Mouse (Mus musculus): Measurements from ENCODE around the gene Isg15. TPM values are rescaled to one million over a fixed set of nuclear protein-coding genes. Genes with fewer than 3 reads are reported as not detected.

Isg15 gene
- polyA plus RNA-seq, 1 experiment from 2014 or later, result 1.1 TPM

DNA sequence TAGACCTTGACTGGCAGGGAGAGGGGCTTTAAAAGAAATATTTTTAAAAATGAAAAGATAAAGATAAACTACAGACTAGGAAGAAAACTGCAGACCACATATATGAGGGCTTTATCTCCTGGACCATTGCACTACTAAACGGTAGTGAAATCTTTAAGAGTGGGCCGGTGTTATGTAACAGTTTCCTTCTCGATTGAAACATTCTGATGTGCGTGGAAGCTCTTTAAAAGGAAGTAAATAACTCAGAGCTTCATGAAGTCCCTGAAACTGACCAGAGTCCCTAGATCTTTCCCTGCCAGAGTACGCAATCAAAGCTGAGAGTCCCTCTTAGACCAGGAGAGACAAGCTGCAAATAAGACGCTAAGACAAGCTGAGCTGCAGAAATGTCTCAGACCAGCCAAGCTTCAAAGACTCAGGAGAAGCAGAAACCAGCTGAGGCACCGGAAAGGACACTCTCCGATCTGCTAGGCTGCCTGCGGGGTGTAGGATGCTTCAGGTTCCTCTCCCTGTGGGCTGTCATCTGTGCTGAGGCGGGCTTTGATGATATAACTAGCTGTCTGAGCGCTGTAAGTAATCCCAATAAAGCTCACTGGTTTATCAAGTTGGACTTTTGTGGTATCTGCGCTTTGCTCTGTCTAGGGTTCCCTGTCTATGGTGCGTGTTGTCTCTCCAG, 9.5 kb upstream of the Isg15 start:
- no peak overlapping the region for H3K4me3 ChIP-seq (ENCODE audit: low read depth, low read length)
- no peak overlapping the region for H3K9ac ChIP-seq (ENCODE audit: low read length)
- DNase-seq (ENCODE audit: low spot score), result no peak
- ATAC-seq, result no peak
- no peak overlapping the region for H3K27ac ChIP-seq (ENCODE audit: low read depth, low read length)
- H3K4me1 ChIP-seq (ENCODE audit: control insufficient read depth, insufficient read depth, low read length), result peaks cover under 1% of the 10 kb centered on the region; the same call in 1 of the 2 replicates
- 86% methylated on average over 13 of the region's 13 CpGs for WGBS
- no peaks in the 10 kb centered on the region for H3K9me3 ChIP-seq (replicated peaks; ENCODE audit: control insufficient read depth, low read length)
- no peak overlapping the region for H3K4me2 ChIP-seq (ENCODE audit: low read length)
- 0 out of 2 replicates have a peak, but pooled peaks cover 3% of the 10 kb centered on the region for H3K36me3 ChIP-seq (ENCODE audit: control insufficient read depth, insufficient read depth, low read length)
- H3K27me3 ChIP-seq (replicated peaks; ENCODE audit: control insufficient read depth, insufficient read depth, low read length), result no peaks in the 10 kb centered on the region

- DNase-seq (ENCODE audit: low spot score) (no peak), ATAC-seq (no peak)
- Histone ChIP-seq H3K27ac (ENCODE audit: low read depth, low read length) (no peak overlapping the region), H3K27me3 (replicated peaks; ENCODE audit: control insufficient read depth, insufficient read depth, low read length) (no peaks in the 10 kb centered on the region), H3K9me3 (replicated peaks; ENCODE audit: control insufficient read depth, low read length) (no peaks in the 10 kb centered on the region), H3K4me3 (ENCODE audit: low read depth, low read length) (no peak overlapping the region), H3K36me3 (ENCODE audit: control insufficient read depth, insufficient read depth, low read length) (0 out of 2 replicates have a peak, but pooled peaks cover 3% of the 10 kb centered on the region), H3K4me1 (ENCODE audit: control insufficient read depth, insufficient read depth, low read length) (peaks cover 2% of the 10 kb centered on the region; the same call in 1 of the 2 replicates), H3K9ac (ENCODE audit: low read length) (no peak overlapping the region), H3K4me2 (ENCODE audit: low read length) (no peak overlapping the region)
- 93% methylated on average over 4 of the region's 4 CpGs for WGBS
Measured at GRCm38 (mm10) chr4:156208872-156209271, 8.3 kb upstream of the Isg15 start.

- ATAC-seq (peak; percentile 40), DNase-seq (ENCODE audit: low spot score) (peak; percentile 49)
- no peaks in the 10 kb centered on the region for H3K27me3 ChIP-seq (replicated peaks; ENCODE audit: control insufficient read depth, insufficient read depth, low read length)
- H3K4me1 ChIP-seq (ENCODE audit: control insufficient read depth, insufficient read depth, low read length), result peaks cover 7% of the 10 kb centered on the region
- peak overlapping the region; percentile 96 for H3K4me2 ChIP-seq (ENCODE audit: low read length)
- WGBS, result under 1% methylated on average over 49 of the region's 49 CpGs
- H3K9ac ChIP-seq (ENCODE audit: low read length), result peak overlapping the region; percentile 77
- peak overlapping the region; percentile 39; the same call in 1 of the 2 replicates for H3K27ac ChIP-seq (ENCODE audit: low read depth, low read length)
- peak overlapping the region; percentile 56 for H3K4me3 ChIP-seq (ENCODE audit: low read depth, low read length)
- H3K36me3 ChIP-seq (ENCODE audit: control insufficient read depth, insufficient read depth, low read length), result 0 out of 2 replicates have a peak, but pooled peaks cover 3% of the 10 kb centered on the region
- no peaks in the 10 kb centered on the region for H3K9me3 ChIP-seq (replicated peaks; ENCODE audit: control insufficient read depth, low read length)
Measured at GRCm38 (mm10) chr4:156203413-156204131, 3.0 kb upstream of the Isg15 start.

GRCm38 (mm10) chr4:156203001-156203412, 2.4 kb upstream of the Isg15 start, which contains the start of gene AW011738:
Gene AW011738 (plus strand): TSS chr4:156203304.
- Histone ChIP-seq H3K36me3 (ENCODE audit: control insufficient read depth, insufficient read depth, low read length) (0 out of 2 replicates have a peak, but pooled peaks cover 3% of the 10 kb centered on the region), H3K9ac (ENCODE audit: low read length) (peak within 1 kb of the TSS; percentile 77), H3K9me3 (replicated peaks; ENCODE audit: control insufficient read depth, low read length) (no peaks in the 10 kb centered on the region), H3K27ac (ENCODE audit: low read depth, low read length) (peak within 1 kb of the TSS; percentile 39; the same call in 1 of the 2 replicates), H3K27me3 (replicated peaks; ENCODE audit: control insufficient read depth, insufficient read depth, low read length) (no peaks in the 10 kb centered on the region), H3K4me1 (ENCODE audit: control insufficient read depth, insufficient read depth, low read length) (peaks cover 7% of the 10 kb centered on the region), H3K4me3 (ENCODE audit: low read depth, low read length) (peak within 1 kb of the TSS; percentile 56), H3K4me2 (ENCODE audit: low read length) (peak within 1 kb of the TSS; percentile 96)
- WGBS, result 0% methylated on average over 27 of the region's 39 CpGs
- peak; percentile 86 for ATAC-seq
- DNase-seq (ENCODE audit: low spot score), result peak; percentile 84

DNA sequence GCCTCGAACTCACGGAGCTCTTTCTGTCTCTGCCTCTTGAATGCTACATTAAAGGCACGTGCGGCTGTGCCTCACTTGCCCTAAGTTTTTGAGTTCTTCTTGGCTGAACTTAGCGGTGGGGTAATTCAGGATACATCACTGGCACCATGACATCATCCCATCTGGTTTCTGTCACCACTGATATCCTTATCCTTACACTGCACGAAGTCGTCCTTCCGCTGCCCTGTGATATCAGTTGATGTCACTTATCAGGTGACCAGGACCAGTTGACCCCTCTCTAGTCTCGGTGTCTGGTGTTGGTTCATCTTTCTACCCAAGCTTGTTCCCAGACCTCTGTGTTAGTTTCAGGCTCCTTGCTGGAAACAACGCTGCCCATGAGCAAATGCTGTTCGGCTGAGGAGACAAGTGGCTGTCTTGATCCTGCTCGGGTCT, 1.9 kb upstream of the Isg15 start:
- H3K9me3 ChIP-seq (replicated peaks; ENCODE audit: control insufficient read depth, low read length), result no peaks in the 10 kb centered on the region

DNA sequence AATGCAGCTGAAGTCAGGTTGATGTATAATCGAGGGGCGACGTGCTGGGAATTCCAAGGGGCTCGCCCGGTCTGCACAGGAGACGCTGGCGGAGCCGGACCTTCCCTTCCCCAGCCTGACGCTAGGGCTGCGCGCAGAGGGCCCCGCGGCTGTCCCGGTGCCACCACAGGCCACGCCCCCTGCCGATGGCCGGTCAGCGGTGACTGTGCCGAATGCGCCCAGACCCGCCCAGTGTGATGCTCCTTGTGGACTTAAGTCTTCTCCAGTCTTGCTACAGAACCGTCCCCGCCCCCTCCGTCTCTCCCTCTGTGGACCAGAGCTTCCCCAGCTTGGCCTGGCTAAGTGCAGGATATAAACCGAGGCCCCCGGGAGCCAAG, 2.8 kb downstream of the Isg15 start:
- Histone ChIP-seq H3K4me1 (ENCODE audit: control insufficient read depth, insufficient read depth, low read length) (peaks cover 35% of the 10 kb centered on the region), H3K9ac (ENCODE audit: low read length) (peak overlapping the region; percentile 67), H3K27ac (ENCODE audit: low read depth, low read length) (peak overlapping the region; percentile 94), H3K27me3 (replicated peaks; ENCODE audit: control insufficient read depth, insufficient read depth, low read length) (no peaks in the 10 kb centered on the region), H3K9me3 (replicated peaks; ENCODE audit: control insufficient read depth, low read length) (no peaks in the 10 kb centered on the region), H3K4me2 (ENCODE audit: low read length) (peak overlapping the region; percentile 57), H3K4me3 (ENCODE audit: low read depth, low read length) (peak overlapping the region; percentile 86), H3K36me3 (ENCODE audit: control insufficient read depth, insufficient read depth, low read length) (peaks cover 10% of the 10 kb centered on the region)
- DNase-seq (ENCODE audit: low spot score) (peak; percentile 94), ATAC-seq (peak; percentile 92)
- WGBS, result under 1% methylated on average over 26 of the region's 26 CpGs

More for the DNA sequence above, 1.9 kb upstream of the Isg15 start:
- Histone ChIP-seq H3K36me3 (ENCODE audit: control insufficient read depth, insufficient read depth, low read length) (0 out of 2 replicates have a peak, but pooled peaks cover 3% of the 10 kb centered on the region), H3K9ac (ENCODE audit: low read length) (peak overlapping the region; percentile 77; the same call in 1 of the 2 replicates), H3K4me1 (ENCODE audit: control insufficient read depth, insufficient read depth, low read length) (peaks cover 7% of the 10 kb centered on the region), H3K27me3 (replicated peaks; ENCODE audit: control insufficient read depth, insufficient read depth, low read length) (no peaks in the 10 kb centered on the region), H3K4me3 (ENCODE audit: low read depth, low read length) (peak overlapping the region; percentile 56), H3K27ac (ENCODE audit: low read depth, low read length) (peak overlapping the region; percentile 35; the same call in 1 of the 2 replicates), H3K4me2 (ENCODE audit: low read length) (peak overlapping the region; percentile 96)
- 48% methylated on average over 12 of the region's 12 CpGs for WGBS
- no peak for DNase-seq (ENCODE audit: low spot score)
- ATAC-seq, result no peak

DNA sequence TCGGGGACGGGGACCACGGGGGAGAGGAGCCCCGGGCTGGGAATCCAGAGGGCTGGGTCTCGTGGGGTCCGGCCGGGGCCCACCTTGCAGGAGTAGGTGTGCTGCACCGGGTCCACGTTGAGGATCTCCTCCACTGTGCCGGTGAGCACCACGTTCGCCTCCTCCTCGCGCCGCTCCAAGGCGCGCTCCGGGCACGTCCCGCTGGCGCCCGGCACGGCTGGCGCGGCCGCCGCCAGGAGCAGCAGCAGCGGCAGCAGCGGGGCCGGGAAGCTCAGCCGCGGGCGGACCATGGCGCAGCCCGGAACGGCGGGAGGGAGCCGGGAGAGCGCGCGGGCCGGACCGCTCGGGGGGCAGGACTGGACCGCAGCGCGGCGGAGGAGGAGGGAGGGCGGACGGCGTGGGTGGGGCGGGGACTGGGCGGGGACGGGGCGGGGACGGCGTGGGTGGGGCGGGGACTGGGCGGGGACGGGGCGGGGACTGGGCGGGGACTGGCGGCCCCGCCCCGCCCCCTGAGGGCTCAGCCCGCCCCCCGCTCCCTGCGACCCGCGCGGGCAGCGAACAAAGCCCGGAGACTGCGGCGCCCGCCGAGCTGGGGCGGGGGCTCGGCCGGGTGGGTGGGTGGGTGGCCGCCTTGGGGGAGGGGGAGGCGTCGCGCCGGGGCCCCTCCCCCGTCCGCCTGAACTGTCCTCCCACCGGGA, 3.3 kb downstream of the Isg15 start, which contains the start of gene Agrn:
Gene Agrn (minus strand): TSS at position 358 of the 698 bp plus-strand sequence.
- DNase-seq (ENCODE audit: low spot score), result no peak

More for the DNA sequence above, 3.3 kb downstream of the Isg15 start, which contains the start of gene Agrn:
- under 1% methylated on average over 30 of the region's 88 CpGs for WGBS
- Histone ChIP-seq H3K27me3 (replicated peaks; ENCODE audit: control insufficient read depth, insufficient read depth, low read length) (no peaks in the 10 kb centered on the region), H3K9me3 (replicated peaks; ENCODE audit: control insufficient read depth, low read length) (no peaks in the 10 kb centered on the region), H3K4me3 (ENCODE audit: low read depth, low read length) (peak within 1 kb of the TSS; percentile 86), H3K27ac (ENCODE audit: low read depth, low read length) (peak within 1 kb of the TSS; percentile 94), H3K4me1 (ENCODE audit: control insufficient read depth, insufficient read depth, low read length) (peaks cover 34% of the 10 kb centered on the region), H3K36me3 (ENCODE audit: control insufficient read depth, insufficient read depth, low read length) (peaks cover 15% of the 10 kb centered on the region), H3K4me2 (ENCODE audit: low read length) (peak within 1 kb of the TSS; percentile 95), H3K9ac (ENCODE audit: low read length) (peak within 1 kb of the TSS; percentile 91)
- peak; percentile 81 for ATAC-seq
